Mouse (Mus musculus) heart, embryonic 15.5 days (tissue): ENCODE measurements around the gene Cpvl. TPM values are rescaled to one million over a fixed set of nuclear protein-coding genes. Genes with fewer than 3 reads are reported as not detected.

Experiments used
- ATAC-seq: fragments of 200-750 bp; cut with Nextera tagmentation; replicated peaks from 2 replicates; pipeline ENCODE4 v1.8.0; 2017; ENCODE audit warnings: low read depth, moderate TSS enrichment; ENCODE audit not compliant: insufficient number of reproducible peaks, insufficient read depth, low FRiP score
- H3K27ac ChIP-seq: fragments of 300-500 bp; sonication (generic); 2 replicates; pipeline ENCODE4 v1.5.1; 2015; ENCODE audit warnings: mild to moderate bottlenecking, inconsistent platforms
- H3K27me3 ChIP-seq: fragments of 300-500 bp; sonication (generic); 2 replicates; pipeline ENCODE4 v1.6.1; 2015; ENCODE audit warnings: inconsistent platforms
- H3K36me3 ChIP-seq: fragments of 300-500 bp; sonication (generic); 2 replicates; pipeline ENCODE4 v1.6.1; 2015; ENCODE audit warnings: mild to moderate bottlenecking, inconsistent platforms
- H3K4me1 ChIP-seq: fragments of 300-500 bp; sonication (generic); replicated peaks from 2 replicates; pipeline ENCODE4 v1.6.1; 2015; ENCODE audit warnings: inconsistent platforms
- H3K4me2 ChIP-seq: fragments of 300-500 bp; sonication (generic); 2 replicates; pipeline ENCODE4 v1.6.1; 2015; ENCODE audit warnings: inconsistent platforms, mild to moderate bottlenecking, moderate library complexity
- H3K4me3 ChIP-seq: fragments of 300-500 bp; sonication (generic); 2 replicates; pipeline ENCODE4 v1.5.1; 2015; ENCODE audit warnings: mild to moderate bottlenecking, inconsistent platforms
- H3K9ac ChIP-seq: fragments of 300-500 bp; sonication (generic); 2 replicates; pipeline ENCODE4 v1.6.1; 2015; ENCODE audit warnings: mild to moderate bottlenecking, inconsistent platforms
- H3K9me3 ChIP-seq: fragments of 300-500 bp; sonication (generic); replicated peaks from 2 replicates; pipeline ENCODE4 v1.6.1; 2016; ENCODE audit warnings: inconsistent platforms
- WGBS: fragments of 180-500 bp; shearing (Covaris S2); methylation state at CpG from one replicate; pipeline ENCODE4 v1.1.7; 2015; ENCODE audit warnings: mixed read lengths; 5-methylcytosine and 5-hydroxymethylcytosine counted together
- polyA plus RNA-seq: library from polyadenylated mRNA; unstranded; fragments of >200 nt; fragmentation: Nextera tagmentation; extraction: Ambion mirVana; gene quantifications from 2 replicates; pipeline ENCODE4 v1.2.1, GENCODE M21; 2015

The Cpvl gene
- polyA plus RNA-seq, 1 experiment from 2014 or later = not detected

DNA sequence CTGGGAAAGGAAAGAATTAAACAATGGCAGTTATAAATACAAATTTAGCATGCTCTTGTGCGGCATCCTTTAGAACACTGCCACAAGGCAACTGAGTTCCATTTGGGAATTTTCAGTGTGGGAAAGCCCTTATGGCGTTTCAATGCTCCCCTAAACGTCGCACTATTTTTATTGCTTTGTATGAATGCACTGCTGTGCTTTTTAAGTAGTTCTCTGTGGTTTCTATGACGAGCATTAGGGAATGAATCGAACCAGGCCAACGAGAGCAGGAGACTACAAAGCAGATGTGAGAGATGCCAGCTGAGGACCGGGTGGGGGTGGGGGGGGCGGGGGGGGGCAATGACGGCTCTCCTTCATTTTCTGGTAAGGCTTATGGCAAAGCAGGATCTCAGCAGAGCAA lies 96.8 kb downstream of the Cpvl start:
- WGBS = 46% methylated on average over 10 of the region's 10 CpGs
- Histone ChIP-seq H3K27ac (no peak overlapping the region), H3K9me3 (no peaks in the 10 kb centered on the region), H3K36me3 (no peaks in the 10 kb centered on the region), H3K9ac (no peak overlapping the region), H3K27me3 (no peaks in the 10 kb centered on the region), H3K4me1 (0 out of 2 replicates have a peak, but pooled peaks cover 2% of the 10 kb centered on the region), H3K4me3 (no peak overlapping the region), H3K4me2 (no peak overlapping the region)
- ATAC-seq = no peak

DNA sequence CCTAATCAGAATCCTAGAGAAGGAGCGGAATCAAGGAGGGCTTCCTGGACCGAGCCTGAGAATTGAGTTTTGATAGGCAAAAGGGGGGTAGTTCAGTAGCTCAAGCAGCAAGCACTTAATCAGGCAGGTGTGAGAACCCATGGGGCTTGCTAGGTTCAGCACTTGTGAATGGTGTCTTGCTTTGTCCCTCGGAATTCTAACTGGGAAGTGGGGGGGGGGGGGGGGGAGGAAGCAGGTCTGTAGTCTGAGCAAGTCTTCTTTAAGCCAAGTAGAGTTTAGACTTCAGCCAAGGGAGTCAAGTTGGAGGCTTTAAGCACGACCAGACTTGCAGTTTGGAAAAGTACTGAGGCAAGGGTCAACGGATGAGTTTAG lies 97.2 kb downstream of the Cpvl start:
- peak overlapping the region; percentile 19; the same call in 1 of the 2 replicates for H3K4me3 ChIP-seq

DNA sequence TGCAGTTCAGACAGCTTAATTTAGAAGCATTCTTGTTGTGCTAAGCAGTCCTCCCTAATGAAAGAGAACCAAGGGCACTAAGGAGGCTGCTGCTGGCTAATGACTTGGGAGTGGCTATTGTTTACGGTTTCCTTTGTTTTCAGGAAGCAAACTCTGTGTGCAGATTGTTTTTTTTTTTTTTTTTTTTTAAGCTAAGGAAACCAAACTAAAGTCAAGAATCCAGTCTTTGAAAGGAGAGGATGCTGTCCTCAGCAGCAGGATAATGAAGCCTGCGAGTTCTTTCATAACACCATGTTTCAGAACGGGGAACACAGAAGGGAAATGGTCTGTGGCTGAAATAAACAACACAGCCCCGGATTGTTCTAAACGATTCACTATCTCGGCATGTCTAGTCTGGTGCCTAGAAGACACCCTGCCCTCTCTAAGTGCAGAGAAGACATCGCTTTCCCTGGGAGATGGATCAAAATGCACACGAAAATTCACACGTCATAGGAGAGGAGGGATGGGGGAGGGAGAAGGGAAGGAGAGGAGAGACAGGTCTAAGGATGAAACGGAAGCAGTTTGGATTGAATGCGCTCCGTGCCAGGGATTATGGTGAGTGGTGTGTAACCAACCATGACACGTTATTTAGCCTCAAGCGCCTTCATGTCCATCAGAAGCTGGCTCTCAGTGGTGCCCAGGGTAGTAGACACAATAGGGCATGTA lies 97.8 kb downstream of the Cpvl start:
- ATAC-seq = no peak
- Histone ChIP-seq H3K27me3 (no peaks in the 10 kb centered on the region), H3K9ac (no peak overlapping the region), H3K4me1 (0 out of 2 replicates have a peak, but pooled peaks cover 2% of the 10 kb centered on the region), H3K9me3 (no peaks in the 10 kb centered on the region), H3K4me2 (peak overlapping the region; percentile 47), H3K36me3 (no peaks in the 10 kb centered on the region), H3K4me3 (peak overlapping the region; percentile 19; the same call in 1 of the 2 replicates), H3K27ac (peak overlapping the region; percentile 58)
- whole genome bisulfite sequencing = 32% methylated on average over 14 of the region's 14 CpGs

More for the DNA sequence above, 97.2 kb downstream of the Cpvl start:
- Histone ChIP-seq H3K4me1 (0 out of 2 replicates have a peak, but pooled peaks cover 2% of the 10 kb centered on the region), H3K27ac (peak overlapping the region; percentile 58; the same call in 1 of the 2 replicates), H3K36me3 (no peaks in the 10 kb centered on the region), H3K9me3 (no peaks in the 10 kb centered on the region), H3K9ac (no peak overlapping the region), H3K4me2 (peak overlapping the region; percentile 47), H3K27me3 (no peaks in the 10 kb centered on the region)
- ATAC-seq = no peak
- 42% methylated on average over 5 of the region's 5 CpGs for WGBS

GRCm38 (mm10) chr6:53879567-53879966 lies 98.9 kb downstream of the Cpvl start:
- Histone ChIP-seq H3K9me3 (no peaks in the 10 kb centered on the region), H3K4me2 (no peak overlapping the region), H3K4me1 (0 out of 2 replicates have a peak, but pooled peaks cover 2% of the 10 kb centered on the region), H3K27me3 (no peaks in the 10 kb centered on the region), H3K9ac (no peak overlapping the region), H3K27ac (no peak overlapping the region), H3K4me3 (no peak overlapping the region), H3K36me3 (no peaks in the 10 kb centered on the region)
- ATAC-seq = no peak
- 84% methylated on average over 8 of the region's 8 CpGs for WGBS

DNA sequence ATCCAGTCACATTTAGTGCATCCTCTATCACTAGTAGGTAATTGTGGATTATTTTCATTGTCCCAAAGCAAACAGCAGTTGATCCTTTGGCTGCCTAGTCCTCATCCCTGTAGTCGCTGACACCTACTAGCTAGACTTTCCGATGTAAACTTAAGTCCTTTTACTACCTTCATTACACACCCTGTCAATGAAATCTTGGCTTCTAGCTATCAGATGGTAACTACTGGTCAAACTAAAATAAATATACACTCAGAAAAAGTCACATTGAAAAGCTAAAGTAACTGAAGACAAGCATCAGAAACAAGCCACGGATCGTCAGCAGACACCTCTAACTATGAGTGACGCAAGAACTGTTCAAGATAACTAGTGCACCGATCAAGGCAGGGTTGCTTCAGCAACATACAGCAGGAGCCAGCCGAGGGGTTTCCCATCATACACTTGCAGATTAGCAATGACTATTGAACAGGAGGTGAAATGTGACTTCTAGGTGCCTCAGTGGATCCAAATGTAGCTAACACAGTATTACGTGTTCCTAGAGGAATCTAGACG lies 103.5 kb downstream of the Cpvl start:
- Histone ChIP-seq H3K9me3 (no peaks in the 10 kb centered on the region), H3K27ac (no peak overlapping the region), H3K4me1 (no peaks in the 10 kb centered on the region), H3K27me3 (peaks cover 4% of the 10 kb centered on the region), H3K4me3 (no peak overlapping the region), H3K36me3 (no peaks in the 10 kb centered on the region), H3K9ac (no peak overlapping the region), H3K4me2 (no peak overlapping the region)
- WGBS = 53% methylated on average over 9 of the region's 9 CpGs
- no peak for ATAC-seq

- H3K27me3 ChIP-seq = peaks cover 4% of the 10 kb centered on the region
- H3K4me2 ChIP-seq = no peak overlapping the region
- H3K9me3 ChIP-seq = no peaks in the 10 kb centered on the region
- no peak overlapping the region for H3K4me3 ChIP-seq
- no peak for ATAC-seq
- H3K36me3 ChIP-seq = no peaks in the 10 kb centered on the region
- WGBS = 94% methylated on average over 6 of the region's 6 CpGs
- no peaks in the 10 kb centered on the region for H3K4me1 ChIP-seq
- H3K27ac ChIP-seq = no peak overlapping the region
- no peak overlapping the region for H3K9ac ChIP-seq
These were observed 106.6 kb downstream of the Cpvl start for GRCm38 (mm10) chr6:53871903-53872302.

- Histone ChIP-seq H3K9me3 (no peaks in the 10 kb centered on the region), H3K36me3 (no peaks in the 10 kb centered on the region), H3K9ac (no peak overlapping the region), H3K4me2 (no peak overlapping the region), H3K27ac (no peak overlapping the region), H3K4me3 (no peak overlapping the region), H3K27me3 (no peaks in the 10 kb centered on the region; the same call in 1 of the 2 replicates), H3K4me1 (no peaks in the 10 kb centered on the region)
- ATAC-seq = no peak
- WGBS = 58% methylated on average over 2 of the region's 2 CpGs
These were observed 115.5 kb downstream of the Cpvl start for GRCm38 (mm10) chr6:53863011-53863410.

- Histone ChIP-seq H3K9me3 (no peaks in the 10 kb centered on the region), H3K9ac (no peak overlapping the region), H3K27me3 (no peaks in the 10 kb centered on the region; the same call in 1 of the 2 replicates), H3K4me3 (no peak overlapping the region), H3K4me1 (no peaks in the 10 kb centered on the region), H3K4me2 (no peak overlapping the region), H3K36me3 (no peaks in the 10 kb centered on the region), H3K27ac (no peak overlapping the region)
- ATAC-seq = no peak
- 34% methylated on average over 1 of the region's 1 CpGs for WGBS
These were observed 119.4 kb downstream of the Cpvl start for GRCm38 (mm10) chr6:53859106-53859505.

DNA sequence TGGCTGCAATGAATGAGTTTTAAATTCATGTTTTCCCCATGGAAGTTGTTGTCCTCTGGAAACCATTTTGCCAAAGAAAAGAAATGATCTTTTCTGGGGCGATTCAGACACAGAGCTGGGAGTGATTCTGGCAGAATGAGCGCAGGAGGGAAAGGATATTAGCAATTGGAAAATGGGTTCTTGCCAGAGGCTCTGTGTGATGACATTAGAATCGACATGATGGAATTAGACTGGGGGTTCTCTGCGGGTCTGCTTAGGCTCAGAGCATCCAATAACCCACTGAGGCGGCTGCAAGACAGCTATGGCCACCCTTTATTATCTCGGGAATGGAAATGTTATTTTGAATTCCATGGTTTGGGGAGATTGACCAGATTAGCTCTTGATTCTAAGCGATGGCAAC lies 120.6 kb downstream of the Cpvl start:
- H3K4me3 ChIP-seq = no peak overlapping the region
- no peaks in the 10 kb centered on the region for H3K36me3 ChIP-seq
- no peak overlapping the region for H3K27ac ChIP-seq
- no peak for ATAC-seq
- no peak overlapping the region for H3K9ac ChIP-seq
- H3K4me1 ChIP-seq = no peaks in the 10 kb centered on the region
- no peak overlapping the region for H3K4me2 ChIP-seq
- no peaks in the 10 kb centered on the region; the same call in 1 of the 2 replicates for H3K27me3 ChIP-seq
- H3K9me3 ChIP-seq = no peaks in the 10 kb centered on the region
- WGBS = 64% methylated on average over 7 of the region's 7 CpGs

- H3K9me3 ChIP-seq = no peaks in the 10 kb centered on the region
- ATAC-seq = no peak
- H3K4me1 ChIP-seq = no peaks in the 10 kb centered on the region
- H3K36me3 ChIP-seq = no peaks in the 10 kb centered on the region
- H3K4me3 ChIP-seq = no peak overlapping the region
- H3K27me3 ChIP-seq = no peaks in the 10 kb centered on the region; the same call in 1 of the 2 replicates
- WGBS = 80% methylated on average over 2 of the region's 2 CpGs
- H3K27ac ChIP-seq = no peak overlapping the region
- no peak overlapping the region for H3K9ac ChIP-seq
- H3K4me2 ChIP-seq = no peak overlapping the region
These were observed 121.7 kb downstream of the Cpvl start for GRCm38 (mm10) chr6:53856775-53857174.

DNA sequence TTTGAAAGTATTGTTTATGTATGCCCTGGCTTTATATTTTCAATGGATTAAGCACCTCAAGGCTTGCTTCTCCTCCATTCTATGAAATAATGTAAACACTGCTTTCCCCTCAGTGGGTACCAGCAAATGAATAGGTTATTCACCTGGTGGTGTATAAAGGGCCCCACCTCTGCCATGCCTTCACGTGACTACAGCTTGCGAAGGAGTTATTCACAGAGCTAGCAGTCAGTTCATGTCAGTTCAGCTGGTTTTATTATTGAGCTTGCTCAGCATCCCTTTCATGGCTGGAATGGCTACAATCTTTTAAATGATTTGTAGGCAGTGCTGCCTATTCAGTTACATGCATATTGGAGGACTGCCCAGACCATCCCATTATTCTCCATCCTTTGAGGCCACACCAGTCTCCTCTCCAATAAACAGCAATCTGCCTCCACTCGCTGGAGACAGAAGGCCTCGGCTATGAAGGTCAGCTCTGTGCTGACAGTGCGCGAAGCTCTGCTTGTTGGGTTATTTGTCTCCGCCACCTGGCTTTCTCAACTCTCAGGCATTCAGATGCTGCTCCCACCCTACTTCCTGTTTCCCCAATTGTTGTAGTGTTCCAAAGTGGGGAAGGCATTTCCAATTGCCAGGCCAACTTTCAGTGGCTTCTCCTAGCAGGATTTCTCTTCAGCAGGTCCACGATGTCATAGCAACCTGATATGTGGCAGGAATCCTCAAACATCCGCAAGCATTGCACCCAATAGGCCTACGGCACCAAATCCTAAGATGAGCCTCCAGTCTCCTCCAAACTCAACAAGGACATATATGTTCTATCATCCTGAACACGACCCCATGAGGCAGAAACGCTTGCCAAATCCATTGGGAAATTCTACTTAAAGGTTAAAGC lies 123.3 kb downstream of the Cpvl start:
- no peak overlapping the region for H3K4me2 ChIP-seq
- H3K27me3 ChIP-seq = no peaks in the 10 kb centered on the region; the same call in 1 of the 2 replicates
- no peak overlapping the region for H3K4me3 ChIP-seq
- H3K9me3 ChIP-seq = no peaks in the 10 kb centered on the region
- no peaks in the 10 kb centered on the region for H3K4me1 ChIP-seq
- no peak for ATAC-seq
- H3K9ac ChIP-seq = no peak overlapping the region
- no peak overlapping the region for H3K27ac ChIP-seq
- 76% methylated on average over 12 of the region's 12 CpGs for whole genome bisulfite sequencing
- no peaks in the 10 kb centered on the region for H3K36me3 ChIP-seq
